Mouse (Mus musculus) Patski (cell line): ENCODE data around the gene Slc25a25. TPM values are rescaled to one million over a fixed set of nuclear protein-coding genes. Genes with fewer than 3 reads are reported as not detected.
A peak's percentile ranks its signal among the peaks of the same experiment; 100 is the strongest.
"Not testable (repeated sequence)": the region's sequence is repeated elsewhere in the genome, so short reads cannot be mapped to it uniquely, and the experiment has no call there.

Source experiments
- ATAC-seq: fragments of 100-300 bp; one replicate; pipeline ENCODE4 v1.8.0; 2021
- CTCF ChIA-PET: fragments of 350-600 bp; sonication (Branson Sonifier 250); formaldehyde crosslinking; loops from one replicate; lab custom pipeline; 2022; ENCODE audit warnings: inconsistent platforms; lab: Charles Lee
- POLR2A ChIA-PET: fragments of 350-600 bp; sonication (Branson Sonifier 250); formaldehyde crosslinking; loops from one replicate; lab custom pipeline; 2022; ENCODE audit warnings: antibody characterized with exemption, inconsistent platforms; lab: Charles Lee
- DNase-seq: peaks from one replicate; pipeline ENCODE4 v3.0.0-alpha.2; 2011; ENCODE audit warnings: low read depth, low spot score
- H3K27me3 ChIP-seq: fragments of 371-371 bp; one replicate; pipeline ENCODE4 v1.5.1; 2021
- CTCF ChIP-seq: fragments of 100-300 bp; IDR thresholded peaks from one replicate; pipeline ENCODE4 v1.5.1; 2021
- in situ Hi-C: fragments of 300-500 bp; cut with MboI; formaldehyde crosslinking; loops from 3 replicates; pipeline ENCODE4 v1.11.1; 2018; ENCODE audit warnings: low pct_unique_long_range_greater_than_20kb, mixed read lengths
- polyA plus RNA-seq: library from polyadenylated mRNA; unstranded; gene quantifications from one replicate; pipeline ENCODE4 v1.2.3, GENCODE M21; 2021

Gene Slc25a25
- polyA plus RNA-seq, 1 experiment from 2014 or later, result 18.5 TPM

DNA sequence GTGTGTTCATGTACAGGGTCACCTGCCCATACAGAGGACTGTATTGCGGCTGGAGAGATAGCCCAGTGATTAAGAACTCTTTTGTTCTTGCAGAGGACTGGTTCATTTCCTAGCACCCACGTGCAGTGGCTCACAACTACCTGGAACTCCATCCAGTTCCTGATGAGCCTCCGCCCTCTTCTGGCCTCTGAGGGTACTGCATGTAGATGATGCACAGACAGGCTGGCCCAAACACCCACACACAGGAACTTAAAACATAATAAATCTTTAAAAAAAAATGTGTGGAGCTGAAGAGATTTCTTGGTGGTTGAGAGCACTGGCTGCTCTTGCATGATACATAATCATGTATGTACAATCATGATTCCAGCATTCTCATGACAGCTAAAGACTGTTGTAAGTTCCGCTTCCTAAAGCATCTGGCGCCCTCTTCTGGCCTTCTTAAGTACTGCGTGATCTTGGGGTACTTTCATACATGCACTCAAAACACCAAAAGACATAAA is 35.9 kb upstream of the Slc25a25 start:
- DNase-seq, result peak; percentile 79
- H3K27me3 ChIP-seq, result no peaks in the 10 kb centered on the region
- POLR2A ChIA-PET, result no interaction called here
- TF ChIP-seq CTCF, result peak; percentile 98
- ATAC-seq, result peak; percentile 38
- CTCF ChIA-PET, result interaction anchor here (0.7 to 6.4 kb wide), 30 partner anchors 9 to 206 kb away, joined by 3 to 136 read pairs (median 5); partner anchors contain the start of genes 1110008P14Rik, Dpm2, Slc25a25 and St6galnac4
- in situ Hi-C loops, result loop anchor here (5.0 kb wide), 1 partner anchor 85 kb away; no protein-coding TSS in a partner anchor

DNA sequence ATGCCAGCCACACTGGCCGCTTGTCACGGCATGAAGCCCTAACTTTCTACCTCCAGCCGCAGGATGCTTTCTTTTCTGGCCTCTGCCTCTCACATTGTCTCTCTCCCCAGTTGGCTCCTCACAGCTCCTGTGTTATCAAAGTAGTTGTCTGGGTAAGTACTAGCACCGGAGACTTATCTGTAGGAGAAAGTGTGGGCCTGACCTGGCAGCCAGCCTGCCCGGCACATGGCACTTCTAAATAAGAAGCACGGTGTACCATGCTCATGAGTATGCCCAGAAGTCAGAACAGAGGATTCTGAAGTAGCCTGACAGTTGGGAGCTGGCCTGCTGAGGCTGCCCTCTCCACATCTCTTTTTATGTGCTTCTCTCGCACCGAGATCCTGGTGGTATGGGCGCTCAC is 34.9 kb upstream of the Slc25a25 start:
- POLR2A ChIA-PET, result interaction anchor here (1.3 kb wide), 1 partner anchor 45 kb away, joined by 3 read pairs; no protein-coding TSS in a partner anchor
- CTCF ChIA-PET, result interaction anchor here (0.8 to 6.4 kb wide), 24 partner anchors 8 to 182 kb away, joined by 3 to 136 read pairs (median 6); partner anchors contain the start of genes 1110008P14Rik, Dpm2 and Slc25a25
- TF ChIP-seq CTCF, result no peak
- DNase-seq (no peak), ATAC-seq (no peak)
- no peaks in the 10 kb centered on the region for H3K27me3 ChIP-seq
- in situ Hi-C loops, result loop anchor here (5.0 kb wide), 1 partner anchor 84 kb away; no protein-coding TSS in a partner anchor

DNA sequence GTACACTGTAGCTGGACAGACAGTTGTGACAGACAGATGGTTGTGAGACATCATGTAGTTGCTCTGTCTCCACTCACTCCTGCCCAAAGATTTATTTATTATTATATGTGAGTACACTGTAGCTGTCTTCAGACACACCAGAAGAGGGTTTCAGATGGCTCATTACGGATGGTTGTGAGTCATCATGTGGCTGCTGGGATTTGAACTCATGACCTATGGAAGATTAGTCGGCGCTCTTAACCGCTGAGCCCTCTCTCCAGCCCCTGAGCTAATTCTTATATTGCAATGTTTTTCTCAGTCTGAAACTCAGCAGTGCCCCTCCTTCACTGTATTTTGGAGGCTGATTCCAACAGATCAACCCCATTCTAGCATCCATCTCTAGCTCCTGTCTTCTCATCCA is 34.5 kb upstream of the Slc25a25 start:
- DNase-seq (no peak), ATAC-seq (no peak)
- CTCF ChIA-PET, result interaction anchor here (1.0 to 6.4 kb wide), 8 partner anchors 28 to 182 kb away, joined by 4 to 136 read pairs (median 8); no protein-coding TSS in a partner anchor
- POLR2A ChIA-PET, result interaction anchor here (1.3 kb wide), 1 partner anchor 44 kb away, joined by 3 read pairs; no protein-coding TSS in a partner anchor
- no peak for TF ChIP-seq CTCF
- in situ Hi-C loops, result loop anchor here (5.0 kb wide), 1 partner anchor 83 kb away; no protein-coding TSS in a partner anchor
- no peaks in the 10 kb centered on the region for H3K27me3 ChIP-seq

DNA sequence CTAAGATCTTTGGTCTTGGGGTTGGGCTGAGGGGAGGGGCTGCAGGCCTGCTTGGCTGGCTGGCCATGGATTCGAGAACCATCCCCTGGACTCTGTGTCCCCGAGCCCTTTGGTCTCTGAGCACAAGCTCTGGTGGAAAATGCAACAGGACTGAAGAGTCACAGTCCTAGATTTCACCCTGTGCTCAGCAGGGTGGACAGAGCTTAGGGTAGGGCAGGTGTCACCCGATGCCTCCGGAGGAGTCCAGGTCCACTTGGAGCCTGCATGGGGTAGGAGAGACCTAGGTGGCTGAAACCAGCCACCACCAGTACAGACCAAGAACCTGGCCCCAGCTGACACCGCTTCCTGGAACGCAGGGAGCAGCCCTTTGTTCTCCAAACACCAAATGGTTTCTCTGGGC is 33.7 kb upstream of the Slc25a25 start:
- TF ChIP-seq CTCF, result no peak
- in situ Hi-C loops, result loop anchor here (5.0 kb wide), 1 partner anchor 83 kb away; no protein-coding TSS in a partner anchor
- POLR2A ChIA-PET, result interaction anchor here (1.3 kb wide), 1 partner anchor 43 kb away, joined by 3 read pairs; no protein-coding TSS in a partner anchor
- DNase-seq, result no peak
- ATAC-seq, result no peak
- CTCF ChIA-PET, result interaction anchor here (1.3 to 6.4 kb wide), 5 partner anchors 22 to 81 kb away, joined by 3 to 136 read pairs (median 6); no protein-coding TSS in a partner anchor
- H3K27me3 ChIP-seq, result no peaks in the 10 kb centered on the region

DNA sequence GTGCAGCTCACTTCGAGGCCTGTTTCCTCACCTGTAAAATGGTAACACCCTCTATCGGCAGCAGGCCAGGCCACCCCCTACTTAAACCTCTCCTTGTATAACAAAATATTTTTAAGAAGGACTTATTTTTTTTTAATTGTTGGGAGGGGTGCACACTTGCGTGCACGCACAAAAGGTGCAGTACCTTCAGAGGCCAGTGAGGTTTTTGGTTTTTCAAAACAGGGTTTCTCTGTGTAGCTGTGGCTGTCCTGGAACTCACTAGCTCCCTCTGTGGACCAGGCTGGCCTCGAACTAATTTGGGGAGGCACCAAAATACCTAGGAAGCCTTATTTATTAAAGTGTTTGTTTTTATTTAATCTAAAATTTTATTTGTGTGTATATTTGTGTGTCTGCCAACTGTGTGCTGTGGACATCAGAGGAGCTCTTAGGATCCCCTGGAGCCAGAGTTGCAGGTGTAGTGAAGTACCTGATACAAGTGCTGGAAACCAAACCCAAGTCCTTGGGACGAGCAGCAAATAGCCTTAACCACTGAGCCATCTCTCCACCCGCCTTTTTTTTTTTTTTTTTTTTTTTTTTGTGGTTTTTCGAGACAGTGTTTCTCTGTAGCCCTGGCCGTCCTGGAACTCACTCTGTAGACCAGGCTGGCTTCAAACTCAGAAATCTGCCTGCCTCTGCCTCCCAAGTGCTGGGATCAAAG is 32.1 kb upstream of the Slc25a25 start:
- no peak for DNase-seq
- H3K27me3 ChIP-seq, result no peaks in the 10 kb centered on the region
- ChIA-PET POLR2A (no interaction called here), CTCF (interaction anchor here (0.7 to 1.6 kb wide), 4 partner anchors 19 to 78 kb away, joined by 3 to 7 read pairs (median 4); no protein-coding TSS in a partner anchor)
- no peak for ATAC-seq
- TF ChIP-seq CTCF, result peak; percentile 60
- in situ Hi-C loops, result no loop called here

DNA sequence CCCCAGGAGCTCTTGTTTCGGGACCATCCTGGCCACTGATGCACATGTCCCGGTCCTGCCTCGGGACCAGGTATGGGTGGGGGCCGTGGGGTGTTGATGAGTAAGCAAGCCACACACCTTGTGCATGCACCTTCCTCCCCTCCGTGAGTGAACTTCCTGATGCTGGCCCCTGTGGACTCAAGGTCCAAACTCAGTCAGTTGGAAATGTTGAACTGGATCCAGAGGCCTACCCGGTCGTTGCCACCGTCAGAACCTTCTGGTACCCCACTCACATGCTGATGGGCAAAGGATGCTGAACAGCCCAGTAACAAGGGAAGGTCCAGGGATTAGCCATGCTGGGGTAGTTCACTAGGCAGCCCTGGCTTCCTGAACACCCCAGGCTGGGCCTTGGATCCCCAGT is 31.1 kb upstream of the Slc25a25 start:
- TF ChIP-seq CTCF, result no peak
- H3K27me3 ChIP-seq, result no peaks in the 10 kb centered on the region
- ChIA-PET POLR2A (no interaction called here), CTCF (interaction anchor here (1.4 to 1.6 kb wide), 2 partner anchors 18 to 77 kb away, joined by 6 to 7 read pairs; no protein-coding TSS in a partner anchor)
- ATAC-seq (no peak), DNase-seq (no peak)
- in situ Hi-C loops, result no loop called here

DNA sequence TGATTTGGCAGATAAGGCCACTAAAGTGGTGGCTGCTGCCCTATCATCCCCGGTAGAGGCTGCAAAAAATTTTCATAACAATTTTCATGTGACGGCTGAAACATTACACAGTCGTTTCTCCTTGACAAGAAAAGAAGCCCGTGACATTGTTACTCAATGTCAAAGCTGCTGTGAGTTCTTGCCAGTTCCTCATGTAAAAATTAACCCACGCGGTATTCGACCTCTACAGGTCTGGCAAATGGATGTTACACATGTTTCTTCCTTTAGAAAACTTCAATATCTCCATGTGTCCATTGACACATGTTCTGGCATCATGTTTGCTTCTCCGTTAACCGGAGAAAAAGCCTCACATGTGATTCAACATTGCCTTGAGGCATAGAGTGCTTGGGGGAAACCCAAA is 24.1 kb upstream of the Slc25a25 start:
- ATAC-seq, POLR2A ChIA-PET, in situ Hi-C loops, CTCF ChIA-PET, H3K27me3 ChIP-seq, DNase-seq: not testable (repeated sequence)

DNA sequence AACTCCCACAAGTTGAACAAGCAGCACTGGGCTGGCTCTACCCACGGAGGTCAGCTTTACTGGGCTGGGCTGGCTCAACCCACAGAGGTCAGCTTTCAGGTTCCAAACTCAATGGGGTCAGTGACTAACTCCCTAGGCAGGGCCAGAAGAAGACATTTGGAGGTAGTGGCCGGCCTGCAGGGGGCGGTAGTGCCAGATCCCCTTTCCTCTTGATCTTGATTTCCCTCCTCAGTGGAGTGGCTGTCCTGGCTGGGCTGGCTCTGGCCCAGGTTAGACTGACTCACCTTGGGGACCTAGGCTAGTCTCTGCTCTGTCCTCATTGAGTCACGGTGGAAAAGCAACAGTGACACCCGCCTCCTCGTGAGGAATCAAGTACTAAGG is 20.4 kb upstream of the Slc25a25 start:
- CTCF ChIA-PET, result no interaction called here
- POLR2A ChIA-PET, result no interaction called here
- no peaks in the 10 kb centered on the region for H3K27me3 ChIP-seq
- DNase-seq (no peak), ATAC-seq (no peak)
- in situ Hi-C loops, result no loop called here
- TF ChIP-seq CTCF, result peak; percentile 36

DNA sequence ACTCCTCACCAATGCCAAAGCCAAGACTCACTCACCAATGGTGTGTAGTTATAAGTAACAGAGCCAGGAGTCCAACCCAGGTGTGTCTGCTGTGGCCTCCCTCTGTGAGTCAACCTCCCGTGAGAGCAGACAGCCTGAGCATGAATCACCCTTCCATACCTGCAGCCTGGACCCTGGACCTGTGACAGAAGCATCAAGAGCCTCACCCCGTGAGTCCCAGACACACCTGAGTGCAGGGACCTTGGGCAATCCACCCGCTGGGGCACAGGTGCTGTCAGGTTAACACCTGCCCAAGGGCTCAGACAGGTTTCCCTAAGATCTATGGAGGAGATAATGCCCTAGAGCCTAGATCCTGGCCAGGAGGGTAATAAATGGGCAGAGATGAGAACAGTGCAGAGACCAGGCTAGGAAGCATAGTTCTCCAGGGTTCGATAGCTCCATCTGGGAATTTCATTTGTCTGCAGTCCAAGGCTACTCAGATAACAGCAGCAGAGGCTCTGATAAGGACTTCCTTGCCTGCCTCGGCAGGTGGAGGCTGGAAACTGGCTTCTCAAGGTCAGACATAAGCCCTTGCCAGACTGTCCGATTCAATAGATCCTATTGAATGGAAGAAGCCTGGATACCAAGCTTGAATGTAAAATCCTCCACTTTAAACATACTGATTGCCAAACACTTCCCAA is 19.9 kb upstream of the Slc25a25 start:
- no peak for TF ChIP-seq CTCF
- no peak for DNase-seq
- ChIA-PET POLR2A (no interaction called here), CTCF (no interaction called here)
- in situ Hi-C loops, result no loop called here
- H3K27me3 ChIP-seq, result no peaks in the 10 kb centered on the region
- no peak for ATAC-seq
